Mouse (Mus musculus): Measurements from ENCODE around the gene Nfib.

DNA sequence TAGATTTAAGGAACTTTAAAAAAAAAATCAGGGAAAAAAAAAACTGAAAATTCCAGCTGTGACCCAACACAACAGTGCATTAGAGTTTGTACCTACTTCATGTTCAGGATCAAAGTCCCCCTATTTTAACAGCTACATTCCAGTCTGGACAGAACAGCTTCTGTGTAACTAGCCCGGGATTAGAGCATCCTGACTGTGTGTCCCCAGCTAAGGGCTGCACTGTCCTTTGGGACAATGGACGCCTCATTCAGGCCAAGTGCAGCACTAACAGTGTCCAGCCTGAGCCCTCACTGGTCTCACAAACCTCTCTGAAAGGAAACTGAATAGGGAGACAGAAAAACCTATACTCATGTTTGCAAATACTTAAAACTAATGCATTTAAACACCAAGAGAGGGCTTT is 229.1 kb downstream of the Nfib start:
- TF ChIP-seq CTCF (IDR thresholded peaks at IDR 0.05 in 2 of 3, conservative IDR thresholded peaks at IDR 0.05 in 1 of 3; ENCODE audit: control insufficient read depth in 1 of 3, insufficient read depth in 1 of 3, low read depth in 2 of 3, low read length in 3 of 3, poor library complexity in 1 of 3, severe bottlenecking in 1 of 3), result no peak
- TF ChIP-seq POLR2A (IDR thresholded peaks at IDR 0.05; ENCODE audit: control insufficient read depth in 1 of 2, insufficient read depth in 1 of 2, low read depth in 1 of 2, low read length in 2 of 2, poor library complexity in 1 of 2), result no peak
- no peak for TF ChIP-seq E2F4 (IDR thresholded peaks at IDR 0.05; ENCODE audit: borderline replicate concordance, low read depth, low read length)
- no peak for TF ChIP-seq EP300 (IDR thresholded peaks at IDR 0.05; ENCODE audit: low read depth in 1 of 2, low read length in 2 of 2)
